Mouse (Mus musculus) frontal cortex, postnatal 10 days (tissue): Measurements from ENCODE around the gene Dbil5.
"Not testable (repeated sequence)": the region's sequence is repeated elsewhere in the genome, so short reads cannot be mapped to it uniquely, and the experiment has no call there.

Experiments
- DNase-seq, 2 experiments: peaks; one replicate each; pipeline ENCODE4 v3.0.0; 2022; ENCODE audit warnings: low spot score in 2 of 2, mixed read lengths in 1 of 2

Dbil5 gene

GRCm38 (mm10) chr11:76217390-76217800 lies at the start of gene Dbil5, which contains the start of gene Gemin4:
Gene Dbil5 (plus strand): TSS chr11:76217608.
Gene Gemin4 (minus strand): TSS chr11:76217664.
- DNase-seq = peak; percentile 92 to 95

GRCm38 (mm10) chr11:76168976-76169375 lies 48.4 kb upstream of the Dbil5 start:
- DNase-seq = no peak

GRCm38 (mm10) chr11:76170207-76170606 lies 47.2 kb upstream of the Dbil5 start:
- DNase-seq = no peak

GRCm38 (mm10) chr11:76178726-76179494 lies 38.5 kb upstream of the Dbil5 start:
- DNase-seq = peak; percentile 45 to 48

GRCm38 (mm10) chr11:76179495-76180145 lies 37.8 kb upstream of the Dbil5 start, which contains the start of the genes Vps53 and Fam57a:
Gene Vps53 (minus strand): TSS chr11:76179647.
Gene Fam57a (plus strand): TSS chr11:76179671.
- peak; percentile 72 to 81 for DNase-seq

- no peak for DNase-seq
These were observed 37.3 kb upstream of the Dbil5 start for GRCm38 (mm10) chr11:76180146-76180540.

- no peak for DNase-seq
These were observed 33.7 kb upstream of the Dbil5 start for GRCm38 (mm10) chr11:76183745-76184144.

- DNase-seq = no peak
These were observed 30.5 kb upstream of the Dbil5 start for GRCm38 (mm10) chr11:76186908-76187307.

- no peak for DNase-seq
These were observed 21.0 kb upstream of the Dbil5 start for GRCm38 (mm10) chr11:76196275-76196976.

- no peak for DNase-seq
These were observed 20.4 kb upstream of the Dbil5 start for GRCm38 (mm10) chr11:76196977-76197469.

GRCm38 (mm10) chr11:76201761-76202674 lies 15.4 kb upstream of the Dbil5 start:
- DNase-seq = peak; percentile 62 to 82

- no peak for DNase-seq
These were observed 10.6 kb upstream of the Dbil5 start for GRCm38 (mm10) chr11:76206793-76207192.

- no peak for DNase-seq
These were observed 7.0 kb upstream of the Dbil5 start for GRCm38 (mm10) chr11:76210228-76210985.

- not testable (repeated sequence) for DNase-seq
These were observed 5.8 kb upstream of the Dbil5 start for GRCm38 (mm10) chr11:76211595-76211994.

- no peak for DNase-seq
These were observed 3.6 kb upstream of the Dbil5 start for GRCm38 (mm10) chr11:76213841-76214240.

GRCm38 (mm10) chr11:76215011-76215410 lies 2.4 kb upstream of the Dbil5 start:
- DNase-seq = no peak

GRCm38 (mm10) chr11:76216049-76216540 lies 1.3 kb upstream of the Dbil5 start:
- no peak for DNase-seq

- DNase-seq = no peak
These were observed 573 bp upstream of the Dbil5 start for GRCm38 (mm10) chr11:76216681-76217389.

- no peak for DNase-seq
These were observed 7.2 kb downstream of the Dbil5 start for GRCm38 (mm10) chr11:76224631-76225030.
